Mouse (Mus musculus) myocyte (in vitro differentiated cells): Measurements from ENCODE around the gene Cbx7.

ENCODE experiments used
- CEBPB ChIP-seq: IDR thresholded peaks from 2 replicates; pipeline ENCODE4 v1.6.1; 2011; ENCODE audit warnings: mild to moderate bottlenecking, moderate library complexity; ENCODE audit not compliant: poor library complexity, insufficient read depth, severe bottlenecking
- E2F4 ChIP-seq: IDR thresholded peaks from one replicate; pipeline ENCODE4 v1.6.1; 2011; ENCODE audit warnings: mild to moderate bottlenecking, control low read depth, moderate library complexity; ENCODE audit not compliant: insufficient read depth
- MAX ChIP-seq: IDR thresholded peaks from one replicate; pipeline ENCODE4 v1.6.1; 2011; ENCODE audit warnings: low read depth, mild to moderate bottlenecking, control low read depth
- MYOD1 ChIP-seq, 3 experiments: IDR thresholded peaks; one replicate each; pipeline ENCODE4 v1.6.1; 2011; ENCODE audit warnings: control low read depth in 2 of 3, low read depth in 2 of 3, mild to moderate bottlenecking in 2 of 3, moderate library complexity in 1 of 3; ENCODE audit not compliant: insufficient read length in 2 of 3, control insufficient read depth in 1 of 3
- MYOG ChIP-seq, 3 experiments: IDR thresholded peaks; one replicate each; pipeline ENCODE4 v1.6.1; 2011; ENCODE audit warnings: control low read depth in 2 of 3, low read depth in 2 of 3, mild to moderate bottlenecking in 2 of 3; ENCODE audit not compliant: insufficient read length in 2 of 3, control insufficient read depth in 1 of 3, insufficient read depth in 1 of 3
- POLR2A ChIP-seq: IDR thresholded peaks from one replicate; pipeline ENCODE4 v1.6.1; 2011; ENCODE audit warnings: low read depth, mild to moderate bottlenecking, control low read depth, moderate library complexity; ENCODE audit not compliant: insufficient read length
- POLR2AphosphoS2 ChIP-seq: IDR thresholded peaks from one replicate; pipeline ENCODE4 v1.6.1; 2011; ENCODE audit warnings: low read depth, control low read depth; ENCODE audit not compliant: insufficient read length
- REST ChIP-seq: IDR thresholded peaks from one replicate; pipeline ENCODE4 v1.6.1; 2011; ENCODE audit warnings: mild to moderate bottlenecking, control low read depth, moderate library complexity; ENCODE audit not compliant: insufficient read depth, insufficient read length
- SRF ChIP-seq: IDR thresholded peaks from one replicate; pipeline ENCODE4 v1.6.1; 2011; ENCODE audit warnings: low read depth; ENCODE audit not compliant: control insufficient read depth, insufficient read length
- TCF12 ChIP-seq: IDR thresholded peaks from one replicate; pipeline ENCODE4 v1.6.1; 2011; ENCODE audit warnings: mild to moderate bottlenecking, control low read depth; ENCODE audit not compliant: poor library complexity, insufficient read depth, severe bottlenecking
- TCF3 ChIP-seq: IDR thresholded peaks from one replicate; pipeline ENCODE4 v1.6.1; 2011; ENCODE audit warnings: low read depth, control low read depth; ENCODE audit not compliant: insufficient read length
- USF1 ChIP-seq: IDR thresholded peaks from one replicate; pipeline ENCODE4 v1.6.1; 2011; ENCODE audit warnings: low read depth, mild to moderate bottlenecking, control low read depth, moderate library complexity

- TF ChIP-seq POLR2A (no peak), CEBPB (no peak), USF1 (peak; percentile 83), POLR2AphosphoS2 (no peak), E2F4 (no peak), TCF12 (no peak), SRF (no peak), MAX (no peak), REST (no peak), TCF3 (no peak), MYOD1 (IDR thresholded peaks at IDR 0.05; ENCODE audit: control insufficient read depth in 1 of 3, insufficient read length in 2 of 3, low read depth in 2 of 3) (no peak), MYOG (IDR thresholded peaks at IDR 0.05; ENCODE audit: control insufficient read depth in 1 of 3, insufficient read depth in 1 of 3, insufficient read length in 2 of 3, low read depth in 2 of 3) (no peak)
Observed at GRCm38 (mm10) chr15:79936374-79936751, 34.6 kb downstream of the Cbx7 start.
